16 mouse cellular contexts compared by ENCODE assay signal in genomic region chr9:20712934-20713477, GRCm38 (mm10). TPM values are rescaled to one million over a fixed set of nuclear protein-coding genes. Genes with fewer than 3 reads are reported as not detected.
DNase-seq lines count a peak whose midpoint lies in the region; ATAC-seq and TF ChIP-seq lines count a peak whose summit lies in the region.
"Had no signal": no experiment of that assay in that cellular context is flagged by ENCODE, and none has a peak within 500 bp of the region (broad histone marks: within the 10 kb centered on the region; RNA-seq: fewer than 3 reads in every experiment).

No protein-coding gene starts in this region.

- no peaks in the 10 kb centered on the region for H3K36me3 ChIP-seq in forebrain, embryonic 15.5 days
- H3K36me3 ChIP-seq in hindbrain, postnatal 0 days (ENCODE audit: insufficient read depth, low read length): no peaks in the 10 kb centered on the region
- 0 out of 2 replicates have a peak, but pooled peaks cover 7% of the 10 kb centered on the region for H3K36me3 ChIP-seq in neural tube, embryonic 13.5 days
- H3K36me3 ChIP-seq: lung, embryonic 15.5 days had no signal

- intact Hi-C loops in left cerebral cortex, postnatal 4 days (cut with DNase I): no loop called here
- intact Hi-C loops in left cerebral cortex, postnatal 25 days (cut with DNase I): no loop called here

- ATAC-seq in forebrain, embryonic 15.5 days (replicated peaks): peak; percentile 65
- peak; percentile 71 for ATAC-seq in hindbrain, postnatal 0 days
- ATAC-seq in neural tube, embryonic 13.5 days (ENCODE audit: low read depth): peak; percentile 57

- peak overlapping the region; percentile 86 for H3K27ac ChIP-seq in forebrain, embryonic 15.5 days (replicated peaks)
- peak overlapping the region; percentile 57 for H3K27ac ChIP-seq in hindbrain, postnatal 0 days
- H3K27ac ChIP-seq in neural tube, embryonic 13.5 days (replicated peaks): peak overlapping the region; percentile 88
- H3K27ac ChIP-seq: lung, embryonic 15.5 days had no signal

- peaks cover 20% of the 10 kb centered on the region for H3K4me1 ChIP-seq in forebrain, embryonic 15.5 days
- 0 out of 2 replicates have a peak, but pooled peaks cover 5% of the 10 kb centered on the region for H3K4me1 ChIP-seq in hindbrain, postnatal 0 days (ENCODE audit: insufficient read depth, low read length)
- peaks cover 21% of the 10 kb centered on the region for H3K4me1 ChIP-seq in neural tube, embryonic 13.5 days (replicated peaks)
- H3K4me1 ChIP-seq in lung, adult 2 months (ENCODE audit: control insufficient read depth, insufficient read depth, low read length): no peaks in the 10 kb centered on the region
- H3K4me1 ChIP-seq: lung, embryonic 15.5 days had no signal

- peak; percentile 64 for DNase-seq in left cerebral cortex, postnatal 4 days
- no peak for DNase-seq in left cerebral cortex, postnatal 25 days (ENCODE audit: low spot score in 2 of 2)
- DNase-seq in hindbrain, postnatal 0 days (ENCODE audit: low spot score): no peak
- DNase-seq in c-Kit-positive CD71-positive TER-119-positive erythroid progenitor cells, embryonic 14.5 days (ENCODE audit: low spot score): no peak
- no peak for DNase-seq in lung, adult 2 months
- no peak for DNase-seq in layer of hippocampus, postnatal 36 days
- DNase-seq: adrenal gland, postnatal 14 days; heart, postnatal 14 days; kidney, adult 11 months; kidney, postnatal 36 days; liver; thymus, adult 18-20 months had no signal

- TF ChIP-seq CTCF in hindbrain, postnatal 0 days (IDR thresholded peaks at IDR 0.05; ENCODE audit: low read depth): no peak
- no peak for TF ChIP-seq CTCF in lung, adult 2 months (IDR thresholded peaks at IDR 0.05; ENCODE audit: insufficient read depth, low read length)

- H3K4me2 ChIP-seq in forebrain, embryonic 15.5 days (replicated peaks): no peak overlapping the region
- H3K4me2 ChIP-seq in hindbrain, postnatal 0 days (ENCODE audit: low read depth, low read length): no peak overlapping the region
- H3K4me2 ChIP-seq in neural tube, embryonic 13.5 days: 0 out of 2 replicates have a peak overlapping the region, but pooled peaks have one; percentile 24
- H3K4me2 ChIP-seq: lung, embryonic 15.5 days had no signal

- WGBS in forebrain, embryonic 15.5 days: 46% methylated on average over 5 of the region's 5 CpGs
- 43% methylated on average over 5 of the region's 5 CpGs for WGBS in hindbrain, postnatal 0 days
- 54% methylated on average over 5 of the region's 5 CpGs for WGBS in neural tube, embryonic 13.5 days
- 67% methylated on average over 5 of the region's 5 CpGs for WGBS in lung, adult 2 months

- H3K9ac ChIP-seq in forebrain, embryonic 15.5 days (replicated peaks): no peak overlapping the region; the same call in 1 of the 2 replicates
- no peak overlapping the region for H3K9ac ChIP-seq in hindbrain, postnatal 0 days (replicated peaks; ENCODE audit: low read length)
- peak overlapping the region; percentile 28; the same call in 1 of the 2 replicates for H3K9ac ChIP-seq in neural tube, embryonic 13.5 days
- H3K9ac ChIP-seq: lung, embryonic 15.5 days had no signal

- no peak for TF ChIP-seq POLR2A in lung, adult 2 months (IDR thresholded peaks at IDR 0.05; ENCODE audit: borderline replicate concordance, extremely low read depth, low read depth, low read length)

- no peaks in the 10 kb centered on the region for H3K9me3 ChIP-seq in forebrain, embryonic 15.5 days
- no peaks in the 10 kb centered on the region for H3K9me3 ChIP-seq in hindbrain, postnatal 0 days (ENCODE audit: low read length)
- no peaks in the 10 kb centered on the region for H3K9me3 ChIP-seq in neural tube, embryonic 13.5 days
- H3K9me3 ChIP-seq: lung, embryonic 15.5 days had no signal

- no peaks in the 10 kb centered on the region for H3K27me3 ChIP-seq in forebrain, embryonic 15.5 days
- no peaks in the 10 kb centered on the region for H3K27me3 ChIP-seq in hindbrain, postnatal 0 days (ENCODE audit: insufficient read depth, low read length)
- H3K27me3 ChIP-seq in neural tube, embryonic 13.5 days: no peaks in the 10 kb centered on the region
- H3K27me3 ChIP-seq: lung, embryonic 15.5 days had no signal

- H3K4me3 ChIP-seq in forebrain, embryonic 15.5 days: no peak overlapping the region
- no peak overlapping the region for H3K4me3 ChIP-seq in hindbrain, postnatal 0 days (ENCODE audit: low read length)
- H3K4me3 ChIP-seq in neural tube, embryonic 13.5 days: no peak overlapping the region
- no peak overlapping the region for H3K4me3 ChIP-seq in lung, adult 2 months (replicated peaks; ENCODE audit: extremely low read depth, low read depth, low read length)
- H3K4me3 ChIP-seq: lung, embryonic 15.5 days had no signal

RNA-seq across cellular contexts. Expression of gene Olfm2, which starts 33.1 kb away (rescaled TPM):
- 100 to 1,000 TPM; 229 to 241 TPM for total RNA-seq in left cerebral cortex, postnatal 4 days (2021)
- total RNA-seq in left cerebral cortex, postnatal 25 days (2021): 100 to 1,000 TPM; 171 to 195 TPM
- 121 and 123 TPM in 2 replicates for polyA plus RNA-seq in forebrain, embryonic 15.5 days (2015; fragmentation: Nextera tagmentation; extraction: Ambion mirVana)
- 317 and 346 TPM in 2 replicates for total RNA-seq in hindbrain, postnatal 0 days (2014; rRNA removed)
- 190 and 213 TPM in 2 replicates for polyA plus RNA-seq in hindbrain, postnatal 0 days (2015; fragmentation: Nextera tagmentation; extraction: Ambion mirVana)
- polyA plus RNA-seq in neural tube, embryonic 13.5 days (2015; fragmentation: Nextera tagmentation; extraction: Ambion mirVana): 127 and 128 TPM in 2 replicates
- polyA plus RNA-seq in lung, adult 2 months (2012; rRNA removed): 14.2 and 15.2 TPM in 2 replicates
- total RNA-seq in layer of hippocampus, postnatal 36 days (2021): 10 to 100 TPM; 36.1 to 39.1 TPM
- total RNA-seq: common myeloid progenitor, adult 5-6 weeks had no signal
